Mouse (Mus musculus): Measurements from ENCODE around the gene Ankrd16.

DNA sequence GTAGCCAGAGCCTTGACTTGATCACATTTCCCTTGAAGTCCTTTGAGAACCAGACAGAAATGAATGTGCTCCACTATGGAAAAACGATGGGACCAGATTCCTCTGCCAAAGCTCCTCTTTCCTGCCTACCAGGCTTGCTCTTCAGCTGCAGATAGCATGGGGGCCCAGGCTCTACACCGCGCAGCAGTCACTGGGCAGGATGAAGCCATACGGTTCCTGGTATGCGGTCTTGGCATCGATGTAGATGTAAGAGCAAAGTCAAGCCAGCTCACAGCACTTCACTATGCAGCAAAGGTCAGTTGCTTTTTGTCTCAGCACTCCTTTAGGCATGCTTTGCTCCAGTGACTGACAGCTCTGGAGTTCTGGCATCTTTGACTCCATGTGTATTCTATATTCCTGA lies 6.5 kb downstream of the Ankrd16 start:
- TF ChIP-seq CTCF (IDR thresholded peaks at IDR 0.05; ENCODE audit: low read depth, low read length) = no peak
- TF ChIP-seq POLR2A (IDR thresholded peaks at IDR 0.05; ENCODE audit: borderline replicate concordance, low read depth, low read length) = no peak

Measured in bone marrow macrophage, adult 2 months (primary cell).